Comparison of ENCODE assay signal across 10 mouse cellular contexts in the genomic region with DNA sequence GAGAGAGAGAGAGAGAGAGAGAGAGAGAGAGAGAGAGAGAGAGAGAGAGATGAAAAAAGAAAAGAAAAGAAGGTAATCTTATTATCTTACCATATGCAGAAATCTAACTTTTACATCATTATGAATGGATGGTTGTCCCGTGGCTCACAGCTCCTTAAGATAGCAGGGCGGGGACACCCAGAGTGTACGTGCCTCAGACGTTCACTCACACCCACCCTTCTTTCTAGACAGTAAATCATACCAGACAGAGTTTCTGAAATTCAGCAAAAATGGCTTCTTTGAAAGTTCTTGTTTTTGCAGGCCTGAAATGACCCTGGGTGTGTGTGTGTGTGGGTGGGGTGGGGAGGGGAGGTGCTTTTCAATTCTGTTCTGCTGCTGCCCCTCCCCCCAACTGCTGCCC. TPM values are rescaled to one million over a fixed set of nuclear protein-coding genes. Genes with fewer than 3 reads are reported as not detected.
DNase-seq lines count a peak whose midpoint lies in the region; ATAC-seq and TF ChIP-seq lines count a peak whose summit lies in the region.
"Had no signal": no experiment of that assay in that cellular context is flagged by ENCODE, and none has a peak within 500 bp of the region (broad histone marks: within the 10 kb centered on the region; RNA-seq: fewer than 3 reads in every experiment).

No protein-coding gene starts in this region.

- no peak for TF ChIP-seq CTCF in intestine, postnatal 0 days (IDR thresholded peaks at IDR 0.05; ENCODE audit: low read depth)

- no peak overlapping the region for H3K4me2 ChIP-seq in hindbrain, embryonic 15.5 days
- H3K4me2 ChIP-seq in hindbrain, embryonic 11.5 days (replicated peaks; ENCODE audit: low read depth, low read length), result no peak overlapping the region
- H3K4me2 ChIP-seq in intestine, postnatal 0 days (replicated peaks; ENCODE audit: low read depth), result peak overlapping the region; percentile 66

- no peaks in the 10 kb centered on the region for H3K9me3 ChIP-seq in hindbrain, embryonic 15.5 days
- H3K9me3 ChIP-seq in hindbrain, embryonic 11.5 days (ENCODE audit: control insufficient read depth, low read length), result no peaks in the 10 kb centered on the region
- no peaks in the 10 kb centered on the region for H3K9me3 ChIP-seq in intestine, postnatal 0 days (ENCODE audit: control insufficient read depth)
- H3K9me3 ChIP-seq: hindbrain, embryonic 12.5 days had no signal

- H3K36me3 ChIP-seq in hindbrain, embryonic 15.5 days, result no peaks in the 10 kb centered on the region
- H3K36me3 ChIP-seq in hindbrain, embryonic 11.5 days (ENCODE audit: control insufficient read depth, insufficient read depth, low read length), result no peaks in the 10 kb centered on the region
- H3K36me3 ChIP-seq in intestine, postnatal 0 days (ENCODE audit: control insufficient read depth, insufficient read depth), result peaks cover 8% of the 10 kb centered on the region; the same call in 1 of the 2 replicates
- H3K36me3 ChIP-seq: hindbrain, embryonic 12.5 days had no signal

- H3K27me3 ChIP-seq in hindbrain, embryonic 15.5 days, result no peaks in the 10 kb centered on the region
- H3K27me3 ChIP-seq in hindbrain, embryonic 11.5 days (ENCODE audit: control insufficient read depth, insufficient read depth, low read length), result no peaks in the 10 kb centered on the region
- no peaks in the 10 kb centered on the region for H3K27me3 ChIP-seq in intestine, postnatal 0 days (replicated peaks; ENCODE audit: control insufficient read depth, insufficient read depth, low read length)

- 0 out of 2 replicates have a peak overlapping the region, but pooled peaks have one; percentile 40 for H3K27ac ChIP-seq in hindbrain, embryonic 15.5 days (replicated peaks)
- H3K27ac ChIP-seq in hindbrain, embryonic 11.5 days (ENCODE audit: low read depth, low read length), result no peak overlapping the region
- H3K27ac ChIP-seq in intestine, postnatal 0 days (ENCODE audit: low read depth, low read length), result peak overlapping the region; percentile 82; the same call in 1 of the 2 replicates

- peaks cover 19% of the 10 kb centered on the region for H3K4me1 ChIP-seq in hindbrain, embryonic 15.5 days (replicated peaks)
- H3K4me1 ChIP-seq in hindbrain, embryonic 11.5 days (replicated peaks; ENCODE audit: control insufficient read depth, insufficient read depth, low read length), result no peaks in the 10 kb centered on the region
- peaks cover 25% of the 10 kb centered on the region; the same call in 1 of the 2 replicates for H3K4me1 ChIP-seq in intestine, postnatal 0 days (replicated peaks; ENCODE audit: control insufficient read depth, insufficient read depth, low read length)

- no peak overlapping the region for H3K9ac ChIP-seq in hindbrain, embryonic 15.5 days
- no peak overlapping the region for H3K9ac ChIP-seq in hindbrain, embryonic 11.5 days (ENCODE audit: low read depth, low read length)
- no peak overlapping the region for H3K9ac ChIP-seq in intestine, postnatal 0 days (ENCODE audit: low read depth, low read length)
- H3K9ac ChIP-seq: hindbrain, embryonic 12.5 days had no signal

- no peak for DNase-seq in hindbrain, embryonic 11.5 days (ENCODE audit: low spot score)
- DNase-seq in 3134 (ENCODE audit: extremely low read depth, insufficient read length, low spot score), result peak; percentile 56
- peak; percentile 52 for DNase-seq in 3T3-L1 (ENCODE audit: low read depth, low spot score)
- no peak for DNase-seq in urinary bladder, postnatal 14 days (ENCODE audit: low spot score)
- no peak for DNase-seq in thymus, adult 18-20 months
- DNase-seq: liver; thymus, postnatal 36 days had no signal

- ATAC-seq in hindbrain, embryonic 15.5 days (ENCODE audit: low FRiP score, low read depth), result no peak
- ATAC-seq in hindbrain, embryonic 11.5 days (ENCODE audit: low FRiP score), result no peak
- no peak for ATAC-seq in intestine, postnatal 0 days

- WGBS in hindbrain, embryonic 15.5 days, result 84% methylated on average over 4 of the region's 4 CpGs
- WGBS in hindbrain, embryonic 11.5 days, result 89% methylated on average over 4 of the region's 4 CpGs
- WGBS in intestine, postnatal 0 days, result 28% methylated on average over 4 of the region's 4 CpGs

- no peak overlapping the region for H3K4me3 ChIP-seq in hindbrain, embryonic 15.5 days
- H3K4me3 ChIP-seq in hindbrain, embryonic 11.5 days (ENCODE audit: low read depth, low read length), result no peak overlapping the region
- no peak overlapping the region for H3K4me3 ChIP-seq in intestine, postnatal 0 days (ENCODE audit: low read depth, low read length)
- H3K4me3 ChIP-seq: hindbrain, embryonic 12.5 days had no signal

RNA-seq across cellular contexts. Expression of gene Emp1, which starts 3.3 kb away (rescaled TPM):
- polyA plus RNA-seq in hindbrain, embryonic 15.5 days (2015; fragmentation: Nextera tagmentation; extraction: Ambion mirVana), result 9.7 TPM in 2 replicates
- polyA plus RNA-seq in hindbrain, embryonic 11.5 days (2014; fragmentation: Nextera tagmentation; extraction: Ambion mirVana), result 6.9 and 8.8 TPM in 2 replicates
- 42.5 and 42.8 TPM in 2 replicates for polyA plus RNA-seq in intestine, postnatal 0 days (2015; fragmentation: Nextera tagmentation; extraction: Ambion mirVana)

RNA-seq across cellular contexts. Expression of gene Pbp2, which starts 55.4 kb away (rescaled TPM):
- polyA plus RNA-seq in hindbrain, embryonic 15.5 days (2015; fragmentation: Nextera tagmentation; extraction: Ambion mirVana), result 0.12 TPM in 1 of 2 replicates, not detected in the other
- 0.22 TPM in 1 of 2 replicates, not detected in the other for polyA plus RNA-seq in hindbrain, embryonic 11.5 days (2014; fragmentation: Nextera tagmentation; extraction: Ambion mirVana)
- not detected in 2 replicates for polyA plus RNA-seq in intestine, postnatal 0 days (2015; fragmentation: Nextera tagmentation; extraction: Ambion mirVana)

Comparison
In these comparisons a context has a peak if more than half of its experiments do, and no peak if none do; other contexts are left out.
1. DNase-seq: peak in 3134 (single experiment) and 3T3-L1 (single experiment); none in hindbrain, embryonic 11.5 days (single experiment), urinary bladder, postnatal 14 days (single experiment) and thymus, adult 18-20 months (0 of 2).